Comparison of ENCODE assay signal across 18 mouse cellular contexts in the genomic region with DNA sequence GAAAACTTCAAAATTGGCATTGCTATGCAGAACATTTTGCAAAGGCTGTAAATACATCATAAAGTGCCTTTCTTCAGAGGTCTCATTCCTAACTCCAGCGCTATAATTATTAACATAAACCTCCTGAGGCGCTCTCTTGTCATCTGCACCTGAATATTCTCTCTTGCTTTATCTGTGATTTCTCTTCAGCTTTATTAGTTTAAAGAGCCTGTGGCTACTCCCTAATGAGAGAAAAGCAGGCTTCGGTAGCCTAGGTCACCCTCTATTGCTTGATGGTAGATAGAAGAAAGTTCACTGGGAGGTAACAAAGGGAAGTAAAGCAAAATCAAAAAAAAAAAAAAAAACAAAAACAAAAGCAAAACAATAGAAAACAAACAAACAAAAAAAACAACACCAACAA.
"Had no signal": no experiment of that assay in that cellular context is flagged by ENCODE, and none has a peak within 500 bp of the region (broad histone marks: within the 10 kb centered on the region; RNA-seq: fewer than 3 reads in every experiment).

No protein-coding gene starts in this region.

- H3K4me1 ChIP-seq: intestine, embryonic 15.5 days; liver, embryonic 13.5 days; neural tube, embryonic 13.5 days; stomach, embryonic 15.5 days had no signal

- H3K9me3 ChIP-seq: intestine, embryonic 15.5 days; kidney, embryonic 15.5 days; limb, embryonic 12.5 days; liver, embryonic 13.5 days; neural tube, embryonic 13.5 days; stomach, embryonic 15.5 days had no signal

- DNase-seq: kidney, adult 11 months; kidney, adult 8-10 months; kidney, postnatal 36 days; layer of hippocampus, postnatal 36 days; liver, embryonic 13.5 days; lung, adult 2 months; lung, postnatal 14 days; lung, postnatal 4 days; right cerebral cortex, postnatal 25 days; spleen, adult 18-20 months; thymus, postnatal 25 days had no signal

- H3K4me2 ChIP-seq: intestine, embryonic 15.5 days; kidney, embryonic 15.5 days; limb, embryonic 12.5 days; liver, embryonic 13.5 days; neural tube, embryonic 13.5 days; stomach, embryonic 15.5 days had no signal

- H3K36me3 ChIP-seq: intestine, embryonic 15.5 days; kidney, embryonic 15.5 days; limb, embryonic 12.5 days; liver, embryonic 13.5 days; neural tube, embryonic 13.5 days; stomach, embryonic 15.5 days had no signal

- ATAC-seq: intestine, embryonic 15.5 days had no signal

- H3K27me3 ChIP-seq: intestine, embryonic 15.5 days; kidney, embryonic 15.5 days; limb, embryonic 12.5 days; liver, embryonic 13.5 days; neural tube, embryonic 13.5 days; stomach, embryonic 15.5 days had no signal

- H3K4me3 ChIP-seq: intestine, embryonic 15.5 days; kidney, embryonic 15.5 days; left cerebral cortex, adult 2 months; limb, embryonic 12.5 days; liver, embryonic 13.5 days; myocyte; neural tube, embryonic 13.5 days; stomach, embryonic 15.5 days had no signal

- H3K9ac ChIP-seq: intestine, embryonic 15.5 days; kidney, embryonic 15.5 days; limb, embryonic 12.5 days; liver, embryonic 13.5 days; neural tube, embryonic 13.5 days; stomach, embryonic 15.5 days had no signal

- H3K27ac ChIP-seq: intestine, embryonic 15.5 days; left cerebral cortex, adult 2 months; limb, embryonic 12.5 days; liver, embryonic 13.5 days; neural tube, embryonic 13.5 days; stomach, embryonic 15.5 days had no signal
